Mouse (Mus musculus) heart, adult 11 months (tissue): ENCODE data around the gene Zdhhc3.

Experiments used
- DNase-seq: peaks from one replicate; pipeline ENCODE4 v3.0.0; 2022

The Zdhhc3 gene

DNA sequence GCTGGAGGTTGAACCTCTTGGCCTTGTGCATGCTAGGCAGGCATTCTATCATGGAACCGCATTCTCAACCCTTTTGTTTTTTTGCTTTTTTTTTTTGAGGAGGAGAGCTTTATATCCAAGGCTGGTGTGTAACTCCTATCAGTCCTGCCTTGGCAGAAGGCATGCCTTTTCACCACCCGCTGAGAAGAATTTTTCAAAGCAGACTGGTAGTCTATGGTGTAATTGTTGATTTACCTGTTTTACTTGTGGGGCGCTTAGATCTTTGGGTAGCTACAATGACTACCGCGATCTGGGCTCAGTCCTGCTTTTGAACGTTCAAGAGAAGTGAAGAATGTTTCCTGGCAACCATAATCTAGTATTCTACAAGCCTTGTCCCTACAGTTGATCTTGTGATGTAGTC, 926 bp upstream of the Zdhhc3 start:
- DNase-seq = peak; percentile 55

- peak; percentile 68 for DNase-seq
Measured at GRCm38 (mm10) chr9:123111751-123112221, 1.2 kb downstream of the Zdhhc3 start.

DNA sequence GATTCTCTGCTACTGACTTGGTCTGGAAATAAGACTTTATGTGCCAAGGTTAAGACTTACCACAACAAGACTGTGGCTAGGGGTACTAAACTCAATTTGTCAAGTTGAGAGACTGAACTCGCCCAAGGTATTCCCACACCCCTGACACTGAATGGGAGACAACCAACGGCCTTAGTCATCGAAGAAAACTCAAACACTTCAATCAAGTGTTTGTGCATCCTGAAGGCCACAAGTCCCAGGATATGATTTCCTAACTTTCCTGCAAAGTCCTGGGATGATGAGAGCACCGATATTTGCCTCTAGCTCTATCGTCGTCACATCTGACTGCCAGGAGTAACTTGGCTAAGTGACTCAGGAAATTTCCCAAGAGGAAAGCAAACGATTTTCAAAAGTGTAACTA, 3.8 kb downstream of the Zdhhc3 start:
- no peak for DNase-seq

- DNase-seq = no peak
Measured at GRCm38 (mm10) chr9:123107186-123107585, 5.8 kb downstream of the Zdhhc3 start.

GRCm38 (mm10) chr9:123104362-123104761, 8.6 kb downstream of the Zdhhc3 start:
- DNase-seq = no peak

DNA sequence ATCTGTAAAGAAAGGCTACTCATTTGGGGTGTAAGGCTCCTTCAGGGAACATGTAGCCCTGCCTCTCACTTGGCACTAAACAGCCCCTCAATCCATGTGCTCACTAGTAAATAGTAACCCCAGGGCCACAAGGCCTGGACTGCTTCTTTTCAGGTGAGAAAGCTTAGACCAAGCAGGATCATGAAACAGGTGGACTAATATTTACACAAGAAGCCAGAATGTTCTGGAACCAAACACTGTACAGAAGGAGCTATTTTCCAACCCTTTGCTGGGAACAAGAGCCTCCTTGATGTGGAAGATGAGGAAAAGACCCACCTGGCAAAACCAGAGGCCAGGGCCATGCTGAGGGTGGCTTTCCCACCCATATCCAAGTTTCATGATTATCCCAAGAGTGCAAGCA, 9.6 kb downstream of the Zdhhc3 start:
- peak; percentile 10 for DNase-seq

DNA sequence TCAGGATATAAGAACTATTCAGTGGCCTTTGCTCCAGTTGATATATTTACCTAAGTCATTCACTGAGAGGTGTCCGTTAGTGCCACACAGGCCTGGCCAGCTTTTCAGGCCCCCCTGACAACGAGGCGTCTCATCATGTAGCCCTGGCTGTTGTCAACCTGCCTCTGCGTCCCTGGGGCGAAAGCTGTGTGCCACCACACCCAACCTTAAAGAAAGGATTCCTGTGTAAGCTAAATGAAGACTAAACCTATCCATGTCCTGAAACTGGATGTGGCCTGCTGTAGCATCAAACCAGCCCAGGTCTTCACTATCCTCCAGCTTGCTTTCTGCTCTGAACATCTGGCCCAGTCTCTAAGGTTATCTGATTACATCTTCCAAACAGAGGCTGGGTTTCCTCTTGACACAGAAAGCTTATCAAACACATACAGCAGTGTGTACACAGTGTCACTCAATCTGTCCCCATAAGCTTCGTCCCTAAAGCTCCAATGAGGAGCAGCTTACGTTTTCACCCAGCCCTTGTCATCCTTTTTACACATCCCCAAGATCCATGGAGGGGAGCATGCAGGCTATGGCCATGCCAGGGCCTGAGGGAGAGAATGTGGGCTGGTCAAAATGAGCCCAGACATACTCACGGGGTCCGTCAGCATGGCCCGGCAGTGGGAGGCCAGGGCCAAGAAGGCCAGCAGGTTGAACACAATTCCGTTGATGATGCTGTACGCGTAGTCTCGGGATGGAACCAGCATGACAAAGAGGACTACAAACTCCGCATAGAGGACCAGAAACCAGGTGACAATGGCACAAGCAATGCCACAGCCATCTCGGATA, 13.2 kb downstream of the Zdhhc3 start:
- peak; percentile 78 for DNase-seq

GRCm38 (mm10) chr9:123090844-123091243, 22.2 kb downstream of the Zdhhc3 start:
- no peak for DNase-seq

DNA sequence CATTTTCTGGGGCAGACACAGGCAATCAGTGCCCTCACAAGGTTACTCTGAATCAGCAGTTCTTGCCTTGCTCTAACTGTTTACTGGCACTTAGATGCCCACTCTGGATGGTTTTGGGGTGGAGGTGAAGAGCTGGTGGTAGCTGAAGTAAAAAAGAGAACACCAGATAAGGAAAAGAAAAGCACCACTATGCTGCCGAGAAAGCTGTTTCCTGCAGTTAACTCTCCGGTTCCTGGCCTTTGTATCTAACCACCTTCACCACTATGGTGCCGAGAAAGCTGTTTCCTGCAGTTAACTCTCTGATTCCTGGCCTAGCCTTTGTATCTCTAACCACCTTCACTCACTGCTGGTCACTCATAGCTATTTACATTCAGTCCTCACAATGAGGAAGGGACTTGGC, 25.4 kb downstream of the Zdhhc3 start:
- DNase-seq = no peak

- DNase-seq = no peak
Measured at GRCm38 (mm10) chr9:123085373-123085772, 27.6 kb downstream of the Zdhhc3 start.

DNA sequence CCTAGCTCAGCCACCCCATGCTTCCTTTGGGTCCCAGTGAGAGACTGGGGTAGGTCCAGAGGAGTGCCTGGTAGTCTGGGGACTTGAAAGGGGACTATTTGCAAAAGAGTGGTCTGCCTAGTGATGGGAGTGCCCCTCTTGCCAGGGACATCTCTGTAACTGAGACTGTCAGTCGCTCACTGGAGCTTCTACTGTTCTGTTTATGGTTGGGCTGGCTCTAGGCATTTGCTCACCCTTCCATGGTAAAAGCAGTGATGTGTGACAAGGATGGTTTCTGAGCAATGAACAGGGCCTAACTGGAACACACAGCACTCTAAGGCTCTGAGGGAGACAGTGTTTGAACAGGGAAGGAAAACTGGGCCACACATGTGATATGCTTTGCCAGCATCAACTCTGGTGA, 32.2 kb downstream of the Zdhhc3 start:
- DNase-seq = no peak

DNA sequence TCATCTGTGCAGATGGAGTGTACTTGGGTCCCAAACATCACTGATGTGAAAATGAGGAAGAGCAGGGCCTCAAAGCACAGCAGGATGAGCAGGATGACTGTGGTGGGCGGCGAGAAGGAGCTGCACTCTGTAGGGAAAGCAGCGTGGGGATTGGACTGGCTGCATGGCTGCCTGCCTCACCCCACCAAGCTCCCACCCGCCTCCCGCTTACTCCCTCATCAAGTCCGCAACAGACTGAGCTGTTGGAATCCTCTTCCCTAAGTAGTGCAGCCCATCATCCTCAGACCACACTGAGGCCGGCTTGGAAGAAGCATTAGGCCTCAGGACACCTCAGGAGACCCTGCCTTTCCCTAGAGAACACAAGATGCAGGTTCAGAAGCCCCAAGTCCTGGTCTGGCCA, 32.6 kb downstream of the Zdhhc3 start:
- DNase-seq = no peak

GRCm38 (mm10) chr9:123079149-123079548, 33.9 kb downstream of the Zdhhc3 start:
- DNase-seq = no peak

GRCm38 (mm10) chr9:123060172-123060571, 52.8 kb downstream of the Zdhhc3 start:
- DNase-seq = no peak

DNA sequence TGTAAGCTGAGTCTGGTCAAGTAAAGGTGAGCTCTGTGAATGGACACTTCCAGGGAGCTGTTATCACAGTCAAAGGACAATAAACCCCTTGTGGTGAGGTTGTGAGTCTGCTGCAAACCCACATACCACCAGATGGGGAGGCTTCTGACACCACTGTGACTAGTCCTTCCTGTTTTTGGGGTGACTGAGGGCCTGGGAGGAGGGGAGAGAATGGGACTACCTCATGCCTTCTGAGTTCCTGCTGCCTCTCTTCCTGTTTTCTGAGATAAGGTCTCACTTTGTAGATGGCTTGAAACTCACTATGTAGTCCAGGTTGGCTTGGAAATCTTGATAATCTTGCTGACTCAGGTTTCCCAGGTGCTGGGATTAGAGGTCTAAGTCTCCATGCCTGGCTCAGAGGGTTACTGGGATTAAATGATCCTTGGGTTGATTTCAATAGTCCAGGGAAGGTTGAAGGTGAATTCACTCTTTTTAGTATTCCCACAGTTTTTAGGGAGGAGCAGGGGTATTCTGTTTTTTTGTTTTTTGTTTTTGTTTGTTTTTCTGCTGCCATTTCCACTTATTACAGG, 54.2 kb downstream of the Zdhhc3 start:
- DNase-seq = no peak

DNA sequence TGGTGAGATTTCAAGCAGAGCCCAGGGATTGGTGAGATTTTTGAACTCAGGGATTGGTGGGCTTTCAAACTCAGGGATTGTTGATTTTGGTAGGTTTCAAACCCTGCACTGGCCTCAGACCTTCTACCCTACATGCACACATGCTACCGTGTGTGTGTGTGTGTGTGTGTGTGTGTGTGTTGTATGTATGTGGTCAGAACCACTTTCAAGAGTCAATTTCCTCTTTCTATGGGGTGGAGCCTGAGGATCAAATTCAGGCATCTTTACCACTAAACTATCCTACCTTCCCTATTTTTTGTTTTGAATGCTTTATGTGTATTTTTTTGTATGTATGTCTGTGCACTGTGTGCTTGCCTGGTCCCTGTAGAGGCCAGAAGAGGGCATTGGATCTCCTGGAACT, 65.3 kb downstream of the Zdhhc3 start:
- DNase-seq = no peak

DNA sequence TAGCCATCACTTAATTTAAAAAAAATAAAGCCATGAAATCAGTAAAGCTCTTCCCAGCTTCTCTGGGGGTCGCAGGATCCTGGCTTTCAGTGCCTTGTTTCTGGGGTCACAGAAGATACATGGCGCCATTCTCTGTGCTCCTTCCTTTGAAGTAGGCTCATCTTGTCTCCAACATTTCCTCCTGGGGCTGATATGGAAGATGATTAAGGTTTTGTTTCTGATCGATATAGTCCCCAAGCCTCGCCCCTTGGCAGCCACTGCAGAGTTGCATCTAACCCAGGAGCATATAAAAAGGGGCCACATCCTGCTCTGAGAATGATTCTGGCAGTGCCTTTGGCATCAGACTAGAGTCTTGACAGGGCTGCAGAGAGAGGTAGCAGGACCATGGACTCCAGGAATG, 78.6 kb downstream of the Zdhhc3 start, which contains the start of gene Tgm4:
TSS of gene Tgm4 (plus strand) at position 301 of the 400 bp plus-strand sequence.
- no peak for DNase-seq

- DNase-seq = no peak
Measured at GRCm38 (mm10) chr9:123031496-123032246, 81.3 kb downstream of the Zdhhc3 start.

- DNase-seq = no peak
Measured at GRCm38 (mm10) chr9:123024201-123024600, 88.8 kb downstream of the Zdhhc3 start.

- DNase-seq = peak; percentile 89
Measured at GRCm38 (mm10) chr9:123021636-123022379, 91.2 kb downstream of the Zdhhc3 start.

DNA sequence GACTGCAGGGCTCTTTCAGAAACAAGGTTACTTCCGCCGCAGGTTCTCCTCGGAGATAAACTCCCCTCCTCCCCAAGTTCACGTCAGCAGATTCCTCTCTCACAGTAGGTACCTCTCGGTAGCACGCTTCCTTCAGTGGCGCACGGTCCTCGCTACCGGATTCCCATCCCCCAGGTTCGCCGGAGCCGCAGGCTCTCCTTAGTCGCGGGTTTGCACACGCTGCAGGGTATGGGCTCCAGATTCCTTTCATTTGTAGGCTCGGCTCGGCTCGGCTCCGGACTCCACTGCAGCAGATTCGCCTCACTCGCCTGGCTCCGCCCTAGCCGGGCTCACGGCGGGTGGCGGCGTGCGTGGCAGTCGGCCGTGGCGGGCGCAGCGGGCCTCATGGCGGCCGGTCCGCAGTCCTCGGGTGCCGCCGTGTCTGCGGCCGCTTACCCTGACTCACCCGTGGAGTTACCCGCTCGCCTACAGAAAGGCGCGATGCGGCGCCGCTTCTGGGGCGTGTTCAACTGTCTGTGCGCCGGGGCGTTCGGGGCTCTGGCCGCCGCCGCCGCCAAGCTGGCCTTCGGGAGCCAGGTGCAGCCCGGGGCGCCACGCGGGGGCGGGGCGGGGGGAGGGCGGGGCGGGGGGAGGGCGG, 91.9 kb downstream of the Zdhhc3 start, which contains the start of gene Tmem42:
TSS of gene Tmem42 (plus strand) at position 332 of the 637 bp plus-strand sequence.
- peak; percentile 99 for DNase-seq
